Mouse (Mus musculus) layer of hippocampus, postnatal 36 days (tissue): ENCODE measurements around the gene Lamp1. TPM values are rescaled to one million over a fixed set of nuclear protein-coding genes. Genes with fewer than 3 reads are reported as not detected.

Experiments
- DNase-seq, 2 experiments: peaks; one replicate each; pipeline ENCODE4 v3.0.0; 2022
- total RNA-seq, 2 experiments: library from RNA; stranded (reverse); gene quantifications; 2 replicates each; pipeline ENCODE4 v1.2.3; 2021

The Lamp1 gene
- total RNA-seq, 2 experiments from 2014 or later = 267 to 270 TPM

GRCm38 (mm10) chr8:13163563-13163962, 4.6 kb downstream of the Lamp1 start:
- no peak for DNase-seq

- DNase-seq = no peak
Measured at GRCm38 (mm10) chr8:13164361-13164760, 5.4 kb downstream of the Lamp1 start.

- DNase-seq = no peak
Measured at GRCm38 (mm10) chr8:13170510-13170909, 11.5 kb downstream of the Lamp1 start.

GRCm38 (mm10) chr8:13174305-13174704, 15.3 kb downstream of the Lamp1 start:
- DNase-seq = no peak

GRCm38 (mm10) chr8:13174811-13175210, 15.8 kb downstream of the Lamp1 start:
- DNase-seq = no peak

GRCm38 (mm10) chr8:13175650-13176049, 16.7 kb downstream of the Lamp1 start:
- DNase-seq = no peak

GRCm38 (mm10) chr8:13177173-13177852, 18.4 kb downstream of the Lamp1 start:
- no peak for DNase-seq

- DNase-seq = no peak
Measured at GRCm38 (mm10) chr8:13178137-13178536, 19.2 kb downstream of the Lamp1 start.

GRCm38 (mm10) chr8:13179482-13179881, 20.5 kb downstream of the Lamp1 start:
- no peak for DNase-seq

GRCm38 (mm10) chr8:13179948-13180347, 21.0 kb downstream of the Lamp1 start:
- no peak for DNase-seq

GRCm38 (mm10) chr8:13180408-13180807, 21.4 kb downstream of the Lamp1 start:
- DNase-seq = no peak

- DNase-seq = no peak
Measured at GRCm38 (mm10) chr8:13180911-13181690, 22.1 kb downstream of the Lamp1 start.

GRCm38 (mm10) chr8:13181691-13181976, 22.7 kb downstream of the Lamp1 start:
- no peak for DNase-seq

- no peak for DNase-seq
Measured at GRCm38 (mm10) chr8:13186819-13187218, 27.9 kb downstream of the Lamp1 start.

GRCm38 (mm10) chr8:13187229-13187628, 28.3 kb downstream of the Lamp1 start:
- no peak for DNase-seq

- no peak for DNase-seq
Measured at GRCm38 (mm10) chr8:13187638-13188037, 28.7 kb downstream of the Lamp1 start.

- no peak for DNase-seq
Measured at GRCm38 (mm10) chr8:13188052-13188555, 29.1 kb downstream of the Lamp1 start.

- DNase-seq = no peak
Measured at GRCm38 (mm10) chr8:13188857-13189256, 29.9 kb downstream of the Lamp1 start.

GRCm38 (mm10) chr8:13190235-13190634, 31.3 kb downstream of the Lamp1 start:
- DNase-seq = no peak

- DNase-seq = no peak
Measured at GRCm38 (mm10) chr8:13194818-13195217, 35.9 kb downstream of the Lamp1 start.

- no peak for DNase-seq
Measured at GRCm38 (mm10) chr8:13197493-13197892, 38.5 kb downstream of the Lamp1 start.

- DNase-seq = no peak
Measured at GRCm38 (mm10) chr8:13199385-13200061, 40.6 kb downstream of the Lamp1 start.

- DNase-seq = no peak
Measured at GRCm38 (mm10) chr8:13200301-13201012, 41.5 kb downstream of the Lamp1 start, which contains the start of gene Grtp1. Gene Grtp1, minus strand, starts transcription at chr8:13200620.
